Mouse (Mus musculus) embryo, embryonic 11.5 days (tissue): Measurements from ENCODE around the gene Kprp.
"Not testable (repeated sequence)": the region's sequence is repeated elsewhere in the genome, so short reads cannot be mapped to it uniquely, and the experiment has no call there.

ENCODE experiments used
- DNase-seq: peaks from one replicate; pipeline ENCODE4 v3.0.0-alpha.2; 2012; ENCODE audit warnings: low read depth, low spot score

The Kprp gene

GRCm38 (mm10) chr3:92827108-92827507 is at the start of gene Kprp:
TSS of gene Kprp (minus strand) at chr3:92827247.
- DNase-seq, result no peak

DNA sequence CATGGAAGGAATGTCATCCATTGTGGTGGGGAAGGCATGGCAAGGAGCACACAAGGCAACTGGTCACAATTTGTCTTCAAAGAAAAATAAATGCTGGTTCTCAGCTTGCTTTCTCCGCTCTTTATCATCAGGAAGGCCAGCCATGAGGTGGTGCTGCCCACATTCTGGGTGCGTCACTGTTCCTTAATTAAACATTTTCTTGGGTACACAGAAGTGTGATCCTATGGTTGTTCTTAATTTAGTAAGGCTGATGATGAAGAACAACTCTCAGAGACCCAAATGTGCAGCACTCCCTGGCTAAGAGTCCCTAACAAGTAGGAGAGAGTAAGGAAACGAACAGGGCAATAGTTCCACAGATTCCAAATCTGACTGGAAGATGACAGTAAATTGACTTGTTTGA is 47.1 kb upstream of the Kprp start:
- DNase-seq, result no peak

DNA sequence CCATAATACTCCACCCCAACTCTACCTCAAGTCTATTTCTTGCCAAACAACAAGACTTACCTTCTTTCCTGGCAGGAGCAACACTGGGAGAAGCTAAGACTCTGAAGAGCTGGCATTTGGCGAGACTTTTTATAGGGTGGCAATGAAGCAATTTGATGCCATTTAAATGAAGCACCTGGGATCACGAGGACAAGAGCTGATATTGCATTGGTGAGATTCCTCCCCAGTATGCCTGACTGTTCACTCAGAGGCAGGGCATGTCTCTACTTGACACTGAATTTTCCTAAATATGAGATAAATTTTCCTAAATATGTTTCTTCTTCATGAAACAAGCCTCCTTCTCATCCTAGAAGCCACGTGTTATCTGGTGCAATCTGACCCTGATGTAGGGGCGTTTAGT is 43.1 kb upstream of the Kprp start, which contains the start of gene 2310050C09Rik:
Gene 2310050C09Rik, minus strand, starts transcription at position 101 of the 400 bp plus-strand sequence.
- DNase-seq, result no peak

- DNase-seq, result no peak
These were observed 24.1 kb upstream of the Kprp start, which contains the start of gene Lce1l for GRCm38 (mm10) chr3:92851186-92851585. TSS of gene Lce1l (minus strand) at chr3:92851286.

GRCm38 (mm10) chr3:92825808-92826207 is 1.2 kb downstream of the Kprp start:
- DNase-seq, result no peak

DNA sequence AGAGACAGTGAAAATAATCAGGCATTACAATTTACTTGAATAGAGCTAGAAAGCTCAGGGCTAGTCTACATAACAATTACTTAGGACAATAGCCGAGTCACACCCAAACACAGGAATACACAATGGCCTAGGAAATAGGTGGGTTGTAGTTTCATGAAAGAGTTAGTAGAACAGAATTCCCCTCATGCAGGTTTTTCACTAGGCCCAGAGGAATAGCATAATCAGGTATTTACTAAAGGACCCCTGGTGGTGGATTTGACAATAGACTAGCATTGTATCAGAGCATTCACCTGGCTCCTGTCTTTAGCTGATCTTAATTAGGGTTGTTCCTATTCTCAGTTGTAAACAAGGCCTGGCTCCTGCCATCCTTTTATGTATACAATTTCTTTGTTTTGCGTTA is 11.0 kb downstream of the Kprp start:
- not testable (repeated sequence) for DNase-seq

GRCm38 (mm10) chr3:92815581-92815980 is 11.5 kb downstream of the Kprp start:
- DNase-seq, result no peak

DNA sequence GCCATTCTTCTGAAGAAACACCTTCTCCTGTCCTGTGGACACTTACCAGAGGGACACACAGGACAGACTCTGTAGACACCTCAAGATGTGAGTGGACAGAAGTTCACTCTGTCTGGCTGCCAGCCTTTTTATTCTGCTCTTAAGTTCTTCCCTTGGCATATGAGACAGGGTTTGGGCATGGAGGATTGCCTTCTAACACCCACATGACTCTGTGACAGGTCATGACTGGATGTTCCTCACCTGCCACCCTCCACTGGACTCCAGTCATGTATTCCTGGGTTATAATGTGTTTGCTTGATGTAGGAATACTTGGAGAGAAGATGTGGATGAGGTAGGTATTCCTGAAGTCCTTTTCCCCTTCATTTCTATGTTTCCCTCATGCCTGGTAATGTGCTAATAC is 19.3 kb downstream of the Kprp start, which contains the start of gene Lce1k:
Gene Lce1k, minus strand, starts transcription at position 101 of the 400 bp plus-strand sequence.
- DNase-seq, result no peak

- no peak for DNase-seq
These were observed 36.6 kb downstream of the Kprp start, which contains the start of gene Lce1j for GRCm38 (mm10) chr3:92790414-92790813. TSS of gene Lce1j (minus strand) at chr3:92790514.

GRCm38 (mm10) chr3:92778799-92779198 is 48.2 kb downstream of the Kprp start, which contains the start of gene Lce1i:
TSS of gene Lce1i (minus strand) at chr3:92778899.
- DNase-seq, result no peak
